Mouse (Mus musculus): Measurements from ENCODE around the gene Nodal. TPM values are rescaled to one million over a fixed set of nuclear protein-coding genes. Genes with fewer than 3 reads are reported as not detected.
A peak's percentile ranks its signal among the peaks of the same experiment; 100 is the strongest.

The Nodal gene
- polyA plus RNA-seq, 1 experiment from 2014 or later = 0.67 TPM

DNA sequence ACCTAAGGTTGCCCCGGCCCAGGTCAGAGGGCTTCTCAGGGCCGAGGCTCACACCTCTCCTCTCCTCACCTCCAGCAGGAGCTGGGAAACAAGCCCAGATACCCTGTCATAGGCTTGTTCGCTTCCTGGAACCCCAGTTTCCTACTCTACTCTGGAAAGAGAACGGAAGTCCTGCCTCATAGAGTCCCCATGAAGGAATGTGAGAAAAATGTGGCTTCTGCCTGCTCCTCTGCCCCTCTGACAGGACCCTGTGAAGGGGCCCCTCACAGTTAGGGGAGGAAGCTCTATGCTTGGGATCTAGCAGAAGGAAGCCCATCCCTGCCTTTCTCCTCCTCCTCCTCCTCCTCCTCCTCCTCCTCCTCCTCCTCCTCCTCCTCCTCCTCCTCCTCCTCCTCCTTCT, 25.2 kb upstream of the Nodal start:
- no peak overlapping the region for H3K9ac ChIP-seq (replicated peaks; ENCODE audit: low read length)
- H3K27ac ChIP-seq (ENCODE audit: low read length) = no peak overlapping the region; the same call in 1 of the 2 replicates
- H3K4me1 ChIP-seq (ENCODE audit: insufficient read depth, low read length) = peaks cover 3% of the 10 kb centered on the region; the same call in 1 of the 2 replicates
- WGBS = 28% methylated on average over 4 of the region's 4 CpGs
- H3K36me3 ChIP-seq (ENCODE audit: insufficient read depth, low read length) = no peaks in the 10 kb centered on the region
- ATAC-seq (ENCODE audit: low FRiP score, low TSS enrichment) = peak; percentile 50; the same call in 1 of the 2 replicates
- H3K4me2 ChIP-seq (replicated peaks; ENCODE audit: low read depth, low read length) = no peak overlapping the region
- H3K9me3 ChIP-seq (ENCODE audit: low read length) = no peaks in the 10 kb centered on the region
- no peak overlapping the region for H3K4me3 ChIP-seq (ENCODE audit: low read length)
- H3K27me3 ChIP-seq (ENCODE audit: insufficient read depth, low read length) = no peaks in the 10 kb centered on the region

DNA sequence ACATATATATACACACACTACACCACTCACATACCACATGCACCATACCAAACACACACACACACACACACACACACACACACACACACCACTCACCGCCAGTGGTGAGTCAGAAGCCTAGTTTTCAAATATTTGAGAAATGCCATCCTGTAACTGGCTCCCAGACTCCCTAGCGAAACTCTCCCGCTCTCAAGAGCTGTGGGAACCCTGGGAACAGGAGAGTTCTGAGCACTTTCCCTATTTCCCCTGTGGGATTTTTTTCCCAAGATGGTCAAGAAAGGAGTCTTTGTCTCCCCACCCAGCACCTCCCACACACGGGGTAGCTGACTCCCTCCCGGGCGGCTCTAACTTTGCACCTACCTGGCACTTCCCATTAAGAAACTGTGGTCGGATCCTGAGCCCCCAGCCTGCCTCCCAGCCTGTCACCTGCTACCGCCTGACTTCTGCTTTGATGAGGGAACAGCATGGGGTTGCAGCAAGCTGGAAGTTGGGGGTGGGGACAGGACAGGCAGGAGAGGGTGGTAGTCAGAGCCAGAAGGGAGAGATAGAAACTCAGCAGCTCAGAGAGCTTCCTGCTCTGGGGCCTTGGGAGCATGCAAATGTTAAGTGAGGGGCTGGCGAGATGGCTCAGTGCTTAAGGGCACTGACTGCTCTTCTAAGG, 23.2 kb upstream of the Nodal start:
- no peaks in the 10 kb centered on the region for H3K36me3 ChIP-seq (ENCODE audit: insufficient read depth, low read length)
- 19% methylated on average over 9 of the region's 9 CpGs for WGBS
- peak overlapping the region; percentile 39; the same call in 1 of the 2 replicates for H3K9ac ChIP-seq (replicated peaks; ENCODE audit: low read length)
- H3K27ac ChIP-seq (ENCODE audit: low read length) = no peak overlapping the region
- no peak overlapping the region for H3K4me2 ChIP-seq (replicated peaks; ENCODE audit: low read depth, low read length)
- ATAC-seq (ENCODE audit: low FRiP score, low TSS enrichment) = peak; percentile 33; the same call in 1 of the 2 replicates
- no peaks in the 10 kb centered on the region for H3K27me3 ChIP-seq (ENCODE audit: insufficient read depth, low read length)
- H3K4me1 ChIP-seq (ENCODE audit: insufficient read depth, low read length) = peaks cover 3% of the 10 kb centered on the region; the same call in 1 of the 2 replicates
- no peak overlapping the region for H3K4me3 ChIP-seq (ENCODE audit: low read length)
- H3K9me3 ChIP-seq (ENCODE audit: low read length) = no peaks in the 10 kb centered on the region

GRCm38 (mm10) chr10:61398125-61398524, 19.6 kb upstream of the Nodal start:
- Histone ChIP-seq H3K4me2 (replicated peaks; ENCODE audit: low read depth, low read length) (no peak overlapping the region), H3K36me3 (ENCODE audit: insufficient read depth, low read length) (no peaks in the 10 kb centered on the region), H3K9me3 (ENCODE audit: low read length) (no peaks in the 10 kb centered on the region), H3K4me3 (ENCODE audit: low read length) (no peak overlapping the region), H3K4me1 (ENCODE audit: insufficient read depth, low read length) (no peaks in the 10 kb centered on the region; the same call in 1 of the 2 replicates), H3K27ac (ENCODE audit: low read length) (no peak overlapping the region), H3K27me3 (ENCODE audit: insufficient read depth, low read length) (no peaks in the 10 kb centered on the region), H3K9ac (replicated peaks; ENCODE audit: low read length) (no peak overlapping the region)
- ATAC-seq (ENCODE audit: low FRiP score, low TSS enrichment) = no peak
- WGBS = 51% methylated on average over 3 of the region's 3 CpGs

DNA sequence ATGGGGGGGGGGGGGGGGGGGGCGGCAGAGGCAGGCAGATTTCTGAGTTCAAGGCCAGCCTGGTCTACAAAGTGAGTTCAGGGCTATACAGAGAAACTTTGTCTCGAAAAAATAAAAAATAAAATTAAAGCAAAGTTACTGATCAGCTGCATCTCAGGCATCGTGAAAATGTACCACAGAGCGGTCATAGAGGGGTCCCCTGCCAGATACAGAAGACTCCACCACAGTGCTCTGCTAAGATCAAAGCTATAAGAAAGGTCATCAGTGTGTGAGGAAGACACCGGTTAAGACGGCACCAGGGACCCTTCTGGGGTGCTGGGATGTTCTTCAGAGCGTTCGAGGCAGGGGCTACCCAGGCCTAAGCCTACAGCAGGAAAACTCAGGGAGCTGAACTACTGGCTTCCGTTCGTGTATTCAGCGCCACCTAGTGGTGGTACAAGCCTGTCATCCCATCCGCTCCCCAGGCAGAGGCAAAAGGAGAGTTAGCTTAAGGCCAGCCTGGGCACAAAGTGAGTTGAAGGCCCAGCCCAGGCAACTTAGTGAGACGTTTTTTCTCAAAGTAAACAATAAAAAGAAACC, 18.5 kb upstream of the Nodal start:
- no peaks in the 10 kb centered on the region for H3K9me3 ChIP-seq (ENCODE audit: low read length)
- no peak overlapping the region for H3K27ac ChIP-seq (ENCODE audit: low read length)
- no peak overlapping the region for H3K4me2 ChIP-seq (replicated peaks; ENCODE audit: low read depth, low read length)
- no peak overlapping the region for H3K9ac ChIP-seq (replicated peaks; ENCODE audit: low read length)
- no peak overlapping the region for H3K4me3 ChIP-seq (ENCODE audit: low read length)
- no peaks in the 10 kb centered on the region for H3K36me3 ChIP-seq (ENCODE audit: insufficient read depth, low read length)
- WGBS = 19% methylated on average over 12 of the region's 13 CpGs
- no peaks in the 10 kb centered on the region; the same call in 1 of the 2 replicates for H3K4me1 ChIP-seq (ENCODE audit: insufficient read depth, low read length)
- no peaks in the 10 kb centered on the region for H3K27me3 ChIP-seq (ENCODE audit: insufficient read depth, low read length)
- ATAC-seq (ENCODE audit: low FRiP score, low TSS enrichment) = peak; percentile 91

DNA sequence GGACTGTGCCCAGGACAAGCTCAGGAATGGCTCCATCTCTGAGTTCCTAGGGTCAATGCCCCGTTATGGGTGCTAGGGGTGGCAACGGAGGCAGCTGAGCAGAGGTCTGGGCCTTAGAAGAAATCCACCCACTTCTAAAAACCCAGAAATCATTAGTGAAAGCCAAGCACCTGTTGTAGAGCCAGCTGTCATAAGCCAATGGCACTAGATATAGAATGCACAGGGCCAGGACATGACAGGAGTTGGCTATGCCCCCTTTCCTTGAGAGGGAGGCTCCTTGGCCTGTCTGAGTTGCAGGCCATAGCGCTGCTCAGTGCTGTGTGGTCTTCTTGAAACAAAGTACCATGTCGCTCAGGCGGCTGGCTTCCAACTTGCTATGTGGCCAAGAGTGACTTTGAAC, 17.4 kb upstream of the Nodal start:
- no peaks in the 10 kb centered on the region for H3K36me3 ChIP-seq (ENCODE audit: insufficient read depth, low read length)
- H3K4me3 ChIP-seq (ENCODE audit: low read length) = no peak overlapping the region
- H3K27me3 ChIP-seq (ENCODE audit: insufficient read depth, low read length) = no peaks in the 10 kb centered on the region
- no peak for ATAC-seq (ENCODE audit: low FRiP score, low TSS enrichment)
- no peaks in the 10 kb centered on the region for H3K4me1 ChIP-seq (ENCODE audit: insufficient read depth, low read length)
- H3K4me2 ChIP-seq (replicated peaks; ENCODE audit: low read depth, low read length) = no peak overlapping the region
- 87% methylated on average over 5 of the region's 5 CpGs for WGBS
- no peak overlapping the region for H3K27ac ChIP-seq (ENCODE audit: low read length)
- no peaks in the 10 kb centered on the region for H3K9me3 ChIP-seq (ENCODE audit: low read length)
- no peak overlapping the region for H3K9ac ChIP-seq (replicated peaks; ENCODE audit: low read length)

DNA sequence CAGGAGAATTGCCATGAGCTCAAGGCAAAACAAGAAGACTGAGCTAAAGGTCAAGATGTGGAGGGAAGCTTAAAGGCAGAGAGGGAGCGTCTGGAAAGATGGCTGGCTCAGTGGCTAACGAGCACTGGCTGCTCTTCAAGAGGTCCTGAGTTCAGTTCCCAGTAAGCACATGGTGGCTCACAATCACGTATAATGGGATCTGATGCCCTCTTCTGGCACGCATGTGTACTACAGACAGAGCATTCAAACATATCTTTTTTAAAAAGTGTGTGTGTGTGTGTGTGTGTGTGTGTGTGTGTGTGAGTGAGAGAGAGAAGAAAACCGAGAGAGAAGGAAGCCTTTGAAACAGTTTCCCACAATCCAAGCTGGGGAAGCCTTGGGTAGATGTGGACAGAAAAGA, 15.3 kb upstream of the Nodal start:
- WGBS = 74% methylated on average over 5 of the region's 5 CpGs
- H3K9me3 ChIP-seq (ENCODE audit: low read length) = no peaks in the 10 kb centered on the region
- no peak overlapping the region for H3K9ac ChIP-seq (replicated peaks; ENCODE audit: low read length)
- H3K4me3 ChIP-seq (ENCODE audit: low read length) = no peak overlapping the region
- no peak overlapping the region for H3K4me2 ChIP-seq (replicated peaks; ENCODE audit: low read depth, low read length)
- no peak overlapping the region for H3K27ac ChIP-seq (ENCODE audit: low read length)
- no peaks in the 10 kb centered on the region for H3K27me3 ChIP-seq (ENCODE audit: insufficient read depth, low read length)
- no peaks in the 10 kb centered on the region for H3K4me1 ChIP-seq (ENCODE audit: insufficient read depth, low read length)
- H3K36me3 ChIP-seq (ENCODE audit: insufficient read depth, low read length) = no peaks in the 10 kb centered on the region
- ATAC-seq (ENCODE audit: low FRiP score, low TSS enrichment) = no peak

- H3K4me1 ChIP-seq (ENCODE audit: insufficient read depth, low read length) = no peaks in the 10 kb centered on the region
- no peaks in the 10 kb centered on the region for H3K27me3 ChIP-seq (ENCODE audit: insufficient read depth, low read length)
- H3K27ac ChIP-seq (ENCODE audit: low read length) = no peak overlapping the region
- H3K4me2 ChIP-seq (replicated peaks; ENCODE audit: low read depth, low read length) = no peak overlapping the region
- no peaks in the 10 kb centered on the region for H3K36me3 ChIP-seq (ENCODE audit: insufficient read depth, low read length)
- no peak overlapping the region for H3K9ac ChIP-seq (replicated peaks; ENCODE audit: low read length)
- no peaks in the 10 kb centered on the region for H3K9me3 ChIP-seq (ENCODE audit: low read length)
- H3K4me3 ChIP-seq (ENCODE audit: low read length) = no peak overlapping the region
- no peak for ATAC-seq (ENCODE audit: low FRiP score, low TSS enrichment)
- WGBS = 92% methylated on average over 2 of the region's 2 CpGs
Measured at GRCm38 (mm10) chr10:61402911-61403310, 14.9 kb upstream of the Nodal start.

DNA sequence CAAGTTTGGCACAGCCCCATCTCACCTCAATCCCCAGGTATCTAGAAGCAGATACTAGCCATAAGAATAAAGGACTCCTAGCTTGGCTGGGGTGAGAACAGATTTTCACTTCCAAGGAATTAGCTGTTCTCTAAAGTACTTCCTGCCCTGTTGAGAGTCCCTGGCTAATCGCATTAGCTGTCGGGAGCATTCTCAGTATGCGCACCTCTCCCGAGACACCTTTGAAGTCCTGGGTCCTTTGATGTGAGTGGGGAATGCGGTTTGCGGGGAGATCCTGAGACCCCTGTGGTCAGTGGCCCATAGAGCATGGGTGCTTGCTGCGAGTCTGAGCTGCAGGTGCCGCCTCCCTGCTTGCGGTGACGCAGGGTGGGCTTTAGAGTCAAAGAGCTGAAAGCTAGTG, 11.8 kb upstream of the Nodal start:
- no peak overlapping the region for H3K9ac ChIP-seq (replicated peaks; ENCODE audit: low read length)
- WGBS = 14% methylated on average over 10 of the region's 10 CpGs
- H3K4me3 ChIP-seq (ENCODE audit: low read length) = no peak overlapping the region
- no peaks in the 10 kb centered on the region for H3K9me3 ChIP-seq (ENCODE audit: low read length)
- H3K27me3 ChIP-seq (ENCODE audit: insufficient read depth, low read length) = no peaks in the 10 kb centered on the region
- no peaks in the 10 kb centered on the region for H3K36me3 ChIP-seq (ENCODE audit: insufficient read depth, low read length)
- H3K27ac ChIP-seq (ENCODE audit: low read length) = no peak overlapping the region
- ATAC-seq (ENCODE audit: low FRiP score, low TSS enrichment) = no peak
- H3K4me1 ChIP-seq (ENCODE audit: insufficient read depth, low read length) = no peaks in the 10 kb centered on the region
- no peak overlapping the region for H3K4me2 ChIP-seq (replicated peaks; ENCODE audit: low read depth, low read length)

DNA sequence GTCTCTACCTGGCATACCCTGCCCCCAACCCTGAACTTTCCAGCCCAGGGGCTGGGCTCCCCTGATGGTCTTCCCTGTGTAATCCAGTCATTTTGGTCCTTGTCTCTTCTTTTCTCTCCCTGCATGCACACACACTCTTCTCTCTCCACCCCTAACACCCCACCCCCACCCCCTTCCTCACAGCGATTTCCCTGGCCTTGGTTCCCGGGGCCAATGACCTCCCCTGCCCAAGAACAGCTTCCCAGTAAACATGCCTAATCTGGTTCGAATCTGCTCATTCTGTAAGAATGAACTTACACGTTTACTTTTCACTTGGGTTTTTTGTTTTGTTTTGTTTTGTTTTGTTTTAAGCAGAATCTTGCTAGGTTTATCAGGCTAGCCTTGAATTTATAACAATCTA, 8.0 kb upstream of the Nodal start:
- no peaks in the 10 kb centered on the region for H3K27me3 ChIP-seq (ENCODE audit: insufficient read depth, low read length)

GRCm38 (mm10) chr10:61410193-61410592, 7.6 kb upstream of the Nodal start:
- Histone ChIP-seq H3K27ac (ENCODE audit: low read length) (no peak overlapping the region), H3K4me3 (ENCODE audit: low read length) (no peak overlapping the region), H3K4me2 (replicated peaks; ENCODE audit: low read depth, low read length) (no peak overlapping the region), H3K9ac (replicated peaks; ENCODE audit: low read length) (no peak overlapping the region), H3K4me1 (ENCODE audit: insufficient read depth, low read length) (no peaks in the 10 kb centered on the region), H3K27me3 (ENCODE audit: insufficient read depth, low read length) (no peaks in the 10 kb centered on the region), H3K36me3 (ENCODE audit: insufficient read depth, low read length) (no peaks in the 10 kb centered on the region), H3K9me3 (ENCODE audit: low read length) (no peaks in the 10 kb centered on the region)
- 39% methylated on average over 9 of the region's 9 CpGs for WGBS
- ATAC-seq (ENCODE audit: low FRiP score, low TSS enrichment) = no peak

More for the DNA sequence above, 8.0 kb upstream of the Nodal start:
- no peak overlapping the region for H3K9ac ChIP-seq (replicated peaks; ENCODE audit: low read length)
- H3K9me3 ChIP-seq (ENCODE audit: low read length) = no peaks in the 10 kb centered on the region
- no peaks in the 10 kb centered on the region for H3K4me1 ChIP-seq (ENCODE audit: insufficient read depth, low read length)
- WGBS = 7% methylated on average over 4 of the region's 4 CpGs
- H3K4me3 ChIP-seq (ENCODE audit: low read length) = no peak overlapping the region
- ATAC-seq (ENCODE audit: low FRiP score, low TSS enrichment) = no peak
- no peak overlapping the region for H3K27ac ChIP-seq (ENCODE audit: low read length)
- H3K36me3 ChIP-seq (ENCODE audit: insufficient read depth, low read length) = no peaks in the 10 kb centered on the region
- H3K4me2 ChIP-seq (replicated peaks; ENCODE audit: low read depth, low read length) = no peak overlapping the region

All from kidney, embryonic 16.5 days (tissue).